Mouse (Mus musculus) olfactory bulb, adult 2 months (tissue): ENCODE measurements around the gene Cbarp.

Source experiments
- CTCF ChIP-seq: fragments of 200-500 bp; IDR thresholded peaks from 2 replicates; pipeline ENCODE4 v1.5.1; 2012; ENCODE audit warnings: low read depth, mild to moderate bottlenecking, low read length, moderate library complexity; ENCODE audit not compliant: insufficient read depth
- POLR2A ChIP-seq: fragments of 200-500 bp; IDR thresholded peaks from 2 replicates; pipeline ENCODE4 v1.6.1; 2012; ENCODE audit warnings: mild to moderate bottlenecking, low read depth, low read length, moderate library complexity; ENCODE audit not compliant: insufficient read depth

DNA sequence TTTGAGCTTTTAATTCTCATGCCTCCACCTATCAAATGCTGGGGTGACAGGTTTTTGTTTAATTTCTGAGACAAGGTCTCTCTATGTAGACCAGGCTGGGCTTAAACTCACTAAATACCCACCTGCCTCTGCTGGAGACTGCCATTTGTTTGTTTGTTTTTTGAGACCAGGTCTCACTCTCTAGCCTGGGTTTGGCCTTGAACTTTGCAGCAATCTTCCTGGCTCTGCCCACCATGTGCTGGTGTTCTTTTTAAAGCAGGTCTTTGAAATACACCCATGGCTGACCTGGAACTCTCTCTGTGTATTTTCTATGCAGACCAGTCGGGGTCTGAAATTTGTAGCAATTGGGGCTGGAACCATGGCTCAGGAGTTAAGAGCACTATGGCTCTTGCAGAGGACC, 5.0 kb downstream of the Cbarp start:
- TF ChIP-seq CTCF: no peak
- no peak for TF ChIP-seq POLR2A
